Mouse (Mus musculus) lung, embryonic 16.5 days (tissue): ENCODE results near the gene Fam149a. TPM values are rescaled to one million over a fixed set of nuclear protein-coding genes. Genes with fewer than 3 reads are reported as not detected.

Experiments
- ATAC-seq: fragments of 200-750 bp; cut with Nextera tagmentation; 2 replicates; pipeline ENCODE4 v1.8.0; 2017; ENCODE audit warnings: low read depth, mild to moderate bottlenecking, moderate library complexity
- H3K27ac ChIP-seq: fragments of 300-500 bp; sonication (generic); 2 replicates; pipeline ENCODE4 v1.5.1; 2014; ENCODE audit warnings: mild to moderate bottlenecking, control low read depth, low read length
- H3K27me3 ChIP-seq: fragments of 300-500 bp; sonication (generic); 2 replicates; pipeline ENCODE4 v1.6.1; 2014; ENCODE audit warnings: low read depth, low read length, mixed read lengths; ENCODE audit not compliant: control insufficient read depth, insufficient read depth
- H3K36me3 ChIP-seq: fragments of 300-500 bp; sonication (generic); 2 replicates; pipeline ENCODE4 v1.6.1; 2014; ENCODE audit warnings: low read length; ENCODE audit not compliant: control insufficient read depth, insufficient read depth
- H3K4me1 ChIP-seq: fragments of 300-500 bp; sonication (generic); replicated peaks from 2 replicates; pipeline ENCODE4 v1.6.1; 2014; ENCODE audit warnings: low read length, mixed read lengths; ENCODE audit not compliant: control insufficient read depth, insufficient read depth
- H3K4me2 ChIP-seq: fragments of 300-500 bp; sonication (generic); 2 replicates; pipeline ENCODE4 v1.6.1; 2014; ENCODE audit warnings: low read depth, low read length, control low read depth
- H3K4me3 ChIP-seq: fragments of 300-500 bp; sonication (generic); 2 replicates; pipeline ENCODE4 v1.5.1; 2014; ENCODE audit warnings: mild to moderate bottlenecking, low read length, control low read depth
- H3K9ac ChIP-seq: fragments of 300-500 bp; sonication (generic); 2 replicates; pipeline ENCODE4 v1.6.1; 2014; ENCODE audit warnings: low read length, control low read depth
- H3K9me3 ChIP-seq: fragments of 300-500 bp; sonication (generic); 2 replicates; pipeline ENCODE4 v1.6.1; 2016; ENCODE audit warnings: low read length; ENCODE audit not compliant: control insufficient read depth
- WGBS: fragments of 180-500 bp; shearing (Covaris S2); extraction: QIAGEN DNeasy Blood & Tissue Kit; methylation state at CpG from one replicate; pipeline ENCODE4 v1.1.7; 2014; 5-methylcytosine and 5-hydroxymethylcytosine counted together
- polyA plus RNA-seq: library from polyadenylated mRNA; unstranded; fragments of >200 nt; fragmentation: Nextera tagmentation; extraction: Ambion mirVana; gene quantifications from 2 replicates; pipeline ENCODE4 v1.2.1, GENCODE M21; 2015

Gene Fam149a
- polyA plus RNA-seq, 1 experiment from 2014 or later, result 9.8 TPM

- Histone ChIP-seq H3K27me3 (no peaks in the 10 kb centered on the region), H3K36me3 (no peaks in the 10 kb centered on the region), H3K27ac (no peak overlapping the region), H3K4me2 (no peak overlapping the region), H3K4me1 (no peaks in the 10 kb centered on the region), H3K9me3 (no peaks in the 10 kb centered on the region), H3K9ac (no peak overlapping the region), H3K4me3 (no peak overlapping the region)
- WGBS, result 70% methylated on average over 3 of the region's 3 CpGs
- no peak for ATAC-seq
These were observed 8.0 kb downstream of the Fam149a start for GRCm38 (mm10) chr8:45374071-45374470.

- Histone ChIP-seq H3K4me3 (no peak overlapping the region), H3K4me2 (no peak overlapping the region), H3K27me3 (no peaks in the 10 kb centered on the region), H3K9ac (no peak overlapping the region), H3K27ac (no peak overlapping the region), H3K36me3 (no peaks in the 10 kb centered on the region), H3K4me1 (no peaks in the 10 kb centered on the region), H3K9me3 (no peaks in the 10 kb centered on the region)
- WGBS, result 75% methylated on average over 1 of the region's 1 CpGs
- ATAC-seq, result no peak
These were observed 14.9 kb downstream of the Fam149a start for GRCm38 (mm10) chr8:45367154-45367553.

- H3K36me3 ChIP-seq, result no peaks in the 10 kb centered on the region
- H3K4me3 ChIP-seq, result no peak overlapping the region
- H3K9me3 ChIP-seq, result no peaks in the 10 kb centered on the region
- no peak overlapping the region for H3K9ac ChIP-seq
- 52% methylated on average over 1 of the region's 1 CpGs for WGBS
- ATAC-seq, result no peak
- no peak overlapping the region for H3K27ac ChIP-seq
- no peaks in the 10 kb centered on the region for H3K27me3 ChIP-seq
- no peak overlapping the region for H3K4me2 ChIP-seq
- H3K4me1 ChIP-seq, result no peaks in the 10 kb centered on the region; the same call in none of the 2 replicates
These were observed 18.9 kb downstream of the Fam149a start for GRCm38 (mm10) chr8:45363220-45363619.

GRCm38 (mm10) chr8:45362323-45362722 lies 19.8 kb downstream of the Fam149a start:
- H3K9ac ChIP-seq, result no peak overlapping the region
- no peak for ATAC-seq
- H3K4me2 ChIP-seq, result no peak overlapping the region
- peaks cover 6% of the 10 kb centered on the region for H3K4me1 ChIP-seq
- WGBS, result 67% methylated on average over 6 of the region's 6 CpGs
- no peaks in the 10 kb centered on the region for H3K36me3 ChIP-seq
- H3K4me3 ChIP-seq, result no peak overlapping the region
- H3K27me3 ChIP-seq, result no peaks in the 10 kb centered on the region
- no peak overlapping the region for H3K27ac ChIP-seq
- H3K9me3 ChIP-seq, result no peaks in the 10 kb centered on the region

- no peak overlapping the region for H3K27ac ChIP-seq
- H3K4me2 ChIP-seq, result peak overlapping the region; percentile 93
- H3K4me3 ChIP-seq, result peak overlapping the region; percentile 73
- ATAC-seq, result no peak
- 76% methylated on average over 6 of the region's 6 CpGs for WGBS
- H3K9me3 ChIP-seq, result no peaks in the 10 kb centered on the region
- H3K4me1 ChIP-seq, result peaks cover 6% of the 10 kb centered on the region
- H3K27me3 ChIP-seq, result no peaks in the 10 kb centered on the region
- H3K36me3 ChIP-seq, result no peaks in the 10 kb centered on the region
- no peak overlapping the region for H3K9ac ChIP-seq
These were observed 22.9 kb downstream of the Fam149a start for GRCm38 (mm10) chr8:45359091-45359605.

- Histone ChIP-seq H3K9me3 (no peaks in the 10 kb centered on the region), H3K9ac (peak overlapping the region; percentile 83), H3K4me1 (peaks cover 6% of the 10 kb centered on the region), H3K36me3 (0 out of 2 replicates have a peak, but pooled peaks cover 2% of the 10 kb centered on the region), H3K4me3 (peak overlapping the region; percentile 73), H3K4me2 (peak overlapping the region; percentile 93), H3K27ac (peak overlapping the region; percentile 43), H3K27me3 (no peaks in the 10 kb centered on the region)
- ATAC-seq, result peak; percentile 87
- WGBS, result 3% methylated on average over 48 of the region's 49 CpGs
These were observed 23.8 kb downstream of the Fam149a start for GRCm38 (mm10) chr8:45358132-45358918.

GRCm38 (mm10) chr8:45355809-45356208 lies 26.3 kb downstream of the Fam149a start:
- Histone ChIP-seq H3K4me1 (peaks cover 6% of the 10 kb centered on the region), H3K36me3 (0 out of 2 replicates have a peak, but pooled peaks cover 2% of the 10 kb centered on the region), H3K4me2 (no peak overlapping the region), H3K9me3 (no peaks in the 10 kb centered on the region), H3K9ac (no peak overlapping the region), H3K4me3 (no peak overlapping the region), H3K27ac (no peak overlapping the region), H3K27me3 (no peaks in the 10 kb centered on the region)
- no peak for ATAC-seq
- 84% methylated on average over 6 of the region's 6 CpGs for WGBS

- WGBS, result 16% methylated on average over 6 of the region's 6 CpGs
- no peak overlapping the region for H3K27ac ChIP-seq
- H3K4me2 ChIP-seq, result no peak overlapping the region
- no peak overlapping the region for H3K4me3 ChIP-seq
- no peaks in the 10 kb centered on the region for H3K27me3 ChIP-seq
- H3K9ac ChIP-seq, result no peak overlapping the region
- H3K9me3 ChIP-seq, result no peaks in the 10 kb centered on the region
- H3K36me3 ChIP-seq, result peaks cover 12% of the 10 kb centered on the region; the same call in 1 of the 2 replicates
- H3K4me1 ChIP-seq, result no peaks in the 10 kb centered on the region
- no peak for ATAC-seq
These were observed 37.1 kb downstream of the Fam149a start for GRCm38 (mm10) chr8:45345031-45345430.

GRCm38 (mm10) chr8:45344298-45344697 lies 37.8 kb downstream of the Fam149a start:
- 93% methylated on average over 8 of the region's 8 CpGs for WGBS
- ATAC-seq, result no peak
- no peak overlapping the region for H3K27ac ChIP-seq
- no peaks in the 10 kb centered on the region for H3K9me3 ChIP-seq
- H3K27me3 ChIP-seq, result no peaks in the 10 kb centered on the region
- no peak overlapping the region for H3K9ac ChIP-seq
- H3K36me3 ChIP-seq, result peaks cover 12% of the 10 kb centered on the region; the same call in 1 of the 2 replicates
- H3K4me3 ChIP-seq, result no peak overlapping the region
- H3K4me2 ChIP-seq, result no peak overlapping the region
- no peaks in the 10 kb centered on the region for H3K4me1 ChIP-seq
